Mouse (Mus musculus) G1E (cell line): ENCODE measurements around the gene Tpcn1.

Experiments used
- CTCF ChIP-seq: IDR thresholded peaks from 2 replicates; pipeline ENCODE4 v1.5.1; 2012; ENCODE audit warnings: low read depth, low read length, inconsistent platforms, mixed read lengths
- GATA1 ChIP-seq: IDR thresholded peaks from 2 replicates; pipeline ENCODE4 v1.6.1; 2012; ENCODE audit warnings: borderline replicate concordance, low read length, inconsistent platforms, mixed read lengths
- TAL1 ChIP-seq: conservative IDR thresholded peaks from 2 replicates; pipeline ENCODE4 v1.6.1; 2012; ENCODE audit warnings: low read depth, low read length, inconsistent platforms, mixed read lengths

- TF ChIP-seq CTCF = peak; percentile 45
- TF ChIP-seq GATA1 = no peak
- no peak for TF ChIP-seq TAL1
These were observed 2.0 kb upstream of the Tpcn1 start for GRCm38 (mm10) chr5:120590356-120591010.
